Mouse (Mus musculus): ENCODE measurements around the gene Nrp1. TPM values are rescaled to one million over a fixed set of nuclear protein-coding genes. Genes with fewer than 3 reads are reported as not detected.

Nrp1 gene
- polyA plus RNA-seq (2016; fragmentation: Nextera tagmentation; extraction: Ambion mirVana) = 39.7 and 40.8 TPM in 2 replicates

GRCm38 (mm10) chr8:128358406-128358755 lies at the start of gene Nrp1:
TSS of gene Nrp1 (plus strand) at chr8:128358604.
- Histone ChIP-seq H3K4me2 (peak within 1 kb of the TSS; percentile 99), H3K9me3 (no peaks in the 10 kb centered on the region), H3K36me3 (replicated peaks) (no peaks in the 10 kb centered on the region), H3K9ac (peak within 1 kb of the TSS; percentile 78), H3K4me3 (replicated peaks) (peak within 1 kb of the TSS; percentile 72), H3K4me1 (peaks cover 54% of the 10 kb centered on the region), H3K27ac (peak within 1 kb of the TSS; percentile 94), H3K27me3 (peaks cover 26% of the 10 kb centered on the region)
- under 1% methylated on average over 21 of the region's 21 CpGs for WGBS
- peak; percentile 15; the same call in 1 of the 2 replicates for ATAC-seq (ENCODE audit: low FRiP score)

GRCm38 (mm10) chr8:128320797-128321196 lies 37.6 kb upstream of the Nrp1 start:
- Histone ChIP-seq H3K36me3 (replicated peaks) (no peaks in the 10 kb centered on the region), H3K4me3 (replicated peaks) (no peak overlapping the region), H3K4me1 (no peaks in the 10 kb centered on the region), H3K27me3 (no peaks in the 10 kb centered on the region), H3K4me2 (no peak overlapping the region), H3K27ac (no peak overlapping the region), H3K9me3 (no peaks in the 10 kb centered on the region), H3K9ac (no peak overlapping the region)
- WGBS = 90% methylated on average over 2 of the region's 2 CpGs
- ATAC-seq (ENCODE audit: low FRiP score) = no peak

GRCm38 (mm10) chr8:128327281-128327680 lies 31.1 kb upstream of the Nrp1 start:
- H3K27ac ChIP-seq = no peak overlapping the region
- no peaks in the 10 kb centered on the region for H3K36me3 ChIP-seq (replicated peaks)
- no peak for ATAC-seq (ENCODE audit: low FRiP score)
- H3K4me1 ChIP-seq = no peaks in the 10 kb centered on the region
- no peak overlapping the region for H3K4me3 ChIP-seq (replicated peaks)
- 96% methylated on average over 1 of the region's 1 CpGs for WGBS
- H3K4me2 ChIP-seq = no peak overlapping the region
- no peaks in the 10 kb centered on the region for H3K27me3 ChIP-seq
- no peaks in the 10 kb centered on the region for H3K9me3 ChIP-seq
- H3K9ac ChIP-seq = no peak overlapping the region

- no peaks in the 10 kb centered on the region for H3K36me3 ChIP-seq (replicated peaks)
Observed at GRCm38 (mm10) chr8:128327922-128328321, 30.5 kb upstream of the Nrp1 start.

GRCm38 (mm10) chr8:128329502-128329901 lies 28.9 kb upstream of the Nrp1 start:
- no peak for ATAC-seq (ENCODE audit: low FRiP score)

More at GRCm38 (mm10) chr8:128327922-128328321, 30.5 kb upstream of the Nrp1 start:
- Histone ChIP-seq H3K4me2 (no peak overlapping the region), H3K4me3 (replicated peaks) (no peak overlapping the region), H3K4me1 (no peaks in the 10 kb centered on the region), H3K27me3 (no peaks in the 10 kb centered on the region), H3K9me3 (no peaks in the 10 kb centered on the region), H3K27ac (no peak overlapping the region), H3K9ac (no peak overlapping the region)
- 21% methylated on average over 2 of the region's 2 CpGs for WGBS
- no peak for ATAC-seq (ENCODE audit: low FRiP score)

GRCm38 (mm10) chr8:128335976-128336375 lies 22.4 kb upstream of the Nrp1 start:
- ATAC-seq (ENCODE audit: low FRiP score) = no peak
- Histone ChIP-seq H3K4me3 (replicated peaks) (no peak overlapping the region), H3K4me2 (no peak overlapping the region), H3K36me3 (replicated peaks) (no peaks in the 10 kb centered on the region), H3K27ac (no peak overlapping the region), H3K4me1 (no peaks in the 10 kb centered on the region), H3K9me3 (no peaks in the 10 kb centered on the region), H3K9ac (no peak overlapping the region), H3K27me3 (no peaks in the 10 kb centered on the region)
- WGBS = 84% methylated on average over 3 of the region's 3 CpGs

More at GRCm38 (mm10) chr8:128329502-128329901, 28.9 kb upstream of the Nrp1 start:
- Histone ChIP-seq H3K4me3 (replicated peaks) (no peak overlapping the region), H3K9me3 (no peaks in the 10 kb centered on the region), H3K4me1 (no peaks in the 10 kb centered on the region), H3K27ac (no peak overlapping the region), H3K27me3 (no peaks in the 10 kb centered on the region), H3K36me3 (replicated peaks) (no peaks in the 10 kb centered on the region), H3K9ac (no peak overlapping the region), H3K4me2 (no peak overlapping the region)
- WGBS = 84% methylated on average over 3 of the region's 3 CpGs

GRCm38 (mm10) chr8:128338951-128339350 lies 19.5 kb upstream of the Nrp1 start:
- H3K4me2 ChIP-seq = no peak overlapping the region
- H3K36me3 ChIP-seq (replicated peaks) = no peaks in the 10 kb centered on the region
- no peaks in the 10 kb centered on the region for H3K4me1 ChIP-seq
- no peaks in the 10 kb centered on the region for H3K27me3 ChIP-seq
- H3K9ac ChIP-seq = no peak overlapping the region
- ATAC-seq (ENCODE audit: low FRiP score) = no peak
- no peak overlapping the region for H3K27ac ChIP-seq
- no peak overlapping the region for H3K4me3 ChIP-seq (replicated peaks)
- H3K9me3 ChIP-seq = no peaks in the 10 kb centered on the region

GRCm38 (mm10) chr8:128339521-128339920 lies 18.9 kb upstream of the Nrp1 start:
- no peak for ATAC-seq (ENCODE audit: low FRiP score)
- Histone ChIP-seq H3K27ac (no peak overlapping the region), H3K27me3 (no peaks in the 10 kb centered on the region), H3K4me1 (no peaks in the 10 kb centered on the region), H3K4me3 (replicated peaks) (no peak overlapping the region), H3K36me3 (replicated peaks) (no peaks in the 10 kb centered on the region), H3K9ac (no peak overlapping the region), H3K4me2 (no peak overlapping the region), H3K9me3 (no peaks in the 10 kb centered on the region)
- 88% methylated on average over 3 of the region's 3 CpGs for WGBS

- Histone ChIP-seq H3K9ac (no peak overlapping the region), H3K4me3 (replicated peaks) (no peak overlapping the region), H3K4me2 (no peak overlapping the region), H3K9me3 (no peaks in the 10 kb centered on the region), H3K27ac (no peak overlapping the region), H3K27me3 (peaks cover under 1% of the 10 kb centered on the region; the same call in 1 of the 2 replicates), H3K4me1 (peaks cover 3% of the 10 kb centered on the region), H3K36me3 (replicated peaks) (no peaks in the 10 kb centered on the region)
- no peak for ATAC-seq (ENCODE audit: low FRiP score)
Observed at GRCm38 (mm10) chr8:128350405-128350804, 8.0 kb upstream of the Nrp1 start.

- H3K27me3 ChIP-seq = peaks cover 9% of the 10 kb centered on the region
- no peaks in the 10 kb centered on the region for H3K9me3 ChIP-seq
- H3K9ac ChIP-seq = no peak overlapping the region
- H3K27ac ChIP-seq = no peak overlapping the region
- H3K36me3 ChIP-seq (replicated peaks) = no peaks in the 10 kb centered on the region
- H3K4me1 ChIP-seq = peaks cover 3% of the 10 kb centered on the region
- H3K4me3 ChIP-seq (replicated peaks) = no peak overlapping the region
- no peak for ATAC-seq (ENCODE audit: low FRiP score)
- H3K4me2 ChIP-seq = no peak overlapping the region
Observed at GRCm38 (mm10) chr8:128351211-128351610, 7.2 kb upstream of the Nrp1 start.

GRCm38 (mm10) chr8:128352821-128353220 lies 5.6 kb upstream of the Nrp1 start:
- no peak overlapping the region for H3K4me2 ChIP-seq
- WGBS = 94% methylated on average over 2 of the region's 2 CpGs
- peaks cover 14% of the 10 kb centered on the region for H3K4me1 ChIP-seq
- H3K27me3 ChIP-seq = peaks cover 15% of the 10 kb centered on the region
- H3K36me3 ChIP-seq (replicated peaks) = no peaks in the 10 kb centered on the region
- H3K27ac ChIP-seq = no peak overlapping the region
- H3K9me3 ChIP-seq = no peaks in the 10 kb centered on the region
- ATAC-seq (ENCODE audit: low FRiP score) = no peak
- no peak overlapping the region for H3K9ac ChIP-seq
- H3K4me3 ChIP-seq (replicated peaks) = no peak overlapping the region

GRCm38 (mm10) chr8:128353999-128354398 lies 4.4 kb upstream of the Nrp1 start:
- Histone ChIP-seq H3K9ac (no peak overlapping the region), H3K36me3 (replicated peaks) (no peaks in the 10 kb centered on the region), H3K27ac (no peak overlapping the region), H3K4me1 (peaks cover 22% of the 10 kb centered on the region), H3K27me3 (peaks cover 15% of the 10 kb centered on the region), H3K9me3 (no peaks in the 10 kb centered on the region), H3K4me2 (no peak overlapping the region), H3K4me3 (replicated peaks) (no peak overlapping the region)
- WGBS = 0% methylated on average over 1 of the region's 1 CpGs
- no peak for ATAC-seq (ENCODE audit: low FRiP score)

- no peak for ATAC-seq (ENCODE audit: low FRiP score)
- Histone ChIP-seq H3K4me3 (replicated peaks) (no peak overlapping the region), H3K36me3 (replicated peaks) (no peaks in the 10 kb centered on the region), H3K27ac (no peak overlapping the region), H3K9me3 (no peaks in the 10 kb centered on the region), H3K27me3 (peaks cover 15% of the 10 kb centered on the region), H3K4me1 (peaks cover 27% of the 10 kb centered on the region), H3K9ac (no peak overlapping the region), H3K4me2 (no peak overlapping the region)
- WGBS = 89% methylated on average over 1 of the region's 1 CpGs
Observed at GRCm38 (mm10) chr8:128355091-128355490, 3.3 kb upstream of the Nrp1 start.
